Mouse (Mus musculus) lung, postnatal 10 days (tissue): ENCODE results near the gene Nrxn1.
A peak's percentile ranks its signal among the peaks of the same experiment; 100 is the strongest.
"Not testable (repeated sequence)": the region's sequence is repeated elsewhere in the genome, so short reads cannot be mapped to it uniquely, and the experiment has no call there.

Experiments used
- DNase-seq: peaks from one replicate; pipeline ENCODE4 v3.0.0; 2021

The Nrxn1 gene

DNA sequence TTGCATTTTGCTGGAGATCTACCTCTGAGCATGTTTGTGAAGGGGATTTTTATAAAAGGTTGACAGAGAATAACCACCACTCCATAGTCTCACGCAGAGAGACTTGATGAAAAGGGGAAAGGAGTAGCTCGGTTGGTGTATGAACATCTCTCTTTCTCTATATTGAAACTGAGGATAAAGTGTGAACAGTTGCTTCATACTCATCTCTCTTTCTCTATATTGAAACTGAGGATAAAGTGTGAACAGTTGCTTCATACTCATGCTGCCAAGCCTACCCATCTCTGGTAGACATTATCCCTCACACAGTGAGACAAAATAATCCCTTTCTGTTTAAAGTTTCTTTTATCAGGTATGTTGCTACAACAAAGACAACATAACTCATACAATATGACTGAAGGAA, 854.4 kb downstream of the Nrxn1 start:
- no peak for DNase-seq

DNA sequence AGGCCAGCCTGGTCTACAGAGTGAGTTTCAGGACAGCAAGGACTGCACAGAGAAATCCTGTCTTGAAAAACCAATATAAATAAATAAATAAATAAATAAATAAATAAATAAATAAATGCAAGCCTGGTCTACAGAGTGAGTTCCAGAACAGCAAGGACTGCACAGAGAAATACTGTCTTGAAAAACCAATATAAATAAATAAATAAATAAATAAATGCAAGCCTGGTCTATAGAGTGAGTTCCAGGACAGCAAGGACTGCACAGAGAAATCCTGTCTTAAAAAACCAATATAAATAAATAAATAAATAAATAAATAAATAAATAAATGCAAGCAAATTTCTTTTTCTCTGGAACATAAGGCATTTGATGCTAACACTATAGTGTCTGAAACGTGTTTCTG, 857.2 kb downstream of the Nrxn1 start:
- DNase-seq = not testable (repeated sequence)

DNA sequence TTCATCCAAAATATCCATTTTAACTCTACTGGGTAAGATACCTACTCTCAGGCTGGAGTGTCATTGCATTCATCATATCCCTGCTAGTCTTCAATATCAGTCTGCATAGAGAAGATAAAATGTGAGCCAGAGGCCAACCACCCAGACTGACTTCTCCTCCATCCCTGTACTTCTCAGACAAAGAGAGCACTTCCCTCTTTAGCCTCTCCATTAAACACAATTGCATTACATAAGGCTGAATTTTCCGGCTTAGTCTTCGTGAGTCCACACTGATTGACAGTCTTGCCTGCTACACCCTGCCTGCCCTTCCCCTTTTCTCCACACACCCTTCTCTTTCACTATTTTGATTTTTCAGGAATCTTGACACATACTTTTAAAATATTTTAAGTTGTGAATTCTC, 858.1 kb downstream of the Nrxn1 start:
- DNase-seq = no peak

DNA sequence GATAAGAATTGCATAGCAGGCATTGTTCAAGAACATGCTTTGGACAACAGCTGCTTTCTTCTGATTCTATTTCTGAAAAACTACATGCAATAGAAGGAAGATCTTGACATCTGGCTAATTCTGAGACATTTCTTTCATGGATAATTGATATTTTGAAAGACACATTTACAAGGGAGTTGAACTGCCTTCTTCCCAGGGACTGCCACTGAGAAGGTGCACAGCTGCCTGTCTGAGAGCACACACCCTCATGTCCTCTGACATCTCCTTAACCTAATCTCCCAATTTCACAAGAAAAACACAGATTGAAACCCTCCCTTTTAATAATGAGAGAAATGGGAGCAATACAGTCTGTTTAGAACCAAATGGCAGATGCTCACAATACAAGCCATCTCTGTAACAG, 884.3 kb downstream of the Nrxn1 start:
- DNase-seq = no peak

DNA sequence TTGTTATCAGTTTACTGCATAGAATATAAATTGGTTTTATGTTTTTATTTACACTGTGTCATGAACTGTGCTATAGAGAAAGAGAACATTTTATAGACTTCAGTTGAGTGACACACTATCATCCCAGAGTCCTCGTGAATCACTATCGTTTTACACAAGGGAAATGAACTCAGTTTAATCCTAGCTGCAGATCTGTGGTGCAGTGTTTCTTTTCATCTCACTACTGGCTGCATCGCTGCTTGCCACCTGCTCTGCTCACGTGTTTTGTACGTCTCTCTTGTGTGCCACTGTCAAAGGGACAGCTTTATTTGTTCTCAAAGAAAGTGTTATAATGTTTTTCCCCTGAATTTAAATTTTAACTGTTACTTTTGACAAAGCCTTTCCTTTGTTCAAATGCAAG, 885.3 kb downstream of the Nrxn1 start:
- DNase-seq = no peak

DNA sequence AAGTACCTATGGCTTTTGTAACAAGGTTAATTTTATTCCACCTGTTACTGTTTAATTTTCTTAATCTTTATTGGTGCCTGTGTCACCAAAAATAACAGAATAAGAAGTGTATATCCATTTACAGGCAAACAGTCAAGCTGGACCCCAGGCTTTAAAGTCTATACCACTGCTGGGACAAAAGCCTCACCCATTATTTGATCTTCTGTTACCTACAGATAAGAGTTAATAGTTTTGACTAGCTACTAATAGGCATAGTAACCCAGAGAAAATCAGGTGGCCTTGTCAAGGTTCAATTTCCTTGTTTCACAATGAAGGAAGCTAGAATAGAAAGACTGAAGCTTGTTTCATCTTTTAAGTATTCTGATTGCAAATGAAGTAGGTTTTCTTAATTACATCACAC, 888.9 kb downstream of the Nrxn1 start:
- DNase-seq = no peak

DNA sequence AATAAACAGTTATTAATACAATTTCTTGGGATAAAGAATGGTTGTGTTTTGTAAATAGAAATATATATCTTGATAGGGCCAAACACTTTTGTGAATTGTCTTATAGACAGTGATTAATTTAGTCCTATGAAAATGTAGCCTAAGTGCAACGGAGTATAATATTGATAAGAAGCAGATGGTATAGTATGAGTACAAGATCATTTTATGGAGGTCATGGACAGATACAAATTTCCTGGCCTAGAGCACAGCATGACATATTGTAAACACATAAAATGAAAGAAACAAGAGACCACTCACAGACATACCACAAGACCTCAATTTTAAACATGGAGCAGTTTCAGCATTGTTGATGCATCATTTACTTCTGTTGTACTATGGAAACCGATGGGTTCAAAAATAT, 890.1 kb downstream of the Nrxn1 start:
- no peak for DNase-seq

DNA sequence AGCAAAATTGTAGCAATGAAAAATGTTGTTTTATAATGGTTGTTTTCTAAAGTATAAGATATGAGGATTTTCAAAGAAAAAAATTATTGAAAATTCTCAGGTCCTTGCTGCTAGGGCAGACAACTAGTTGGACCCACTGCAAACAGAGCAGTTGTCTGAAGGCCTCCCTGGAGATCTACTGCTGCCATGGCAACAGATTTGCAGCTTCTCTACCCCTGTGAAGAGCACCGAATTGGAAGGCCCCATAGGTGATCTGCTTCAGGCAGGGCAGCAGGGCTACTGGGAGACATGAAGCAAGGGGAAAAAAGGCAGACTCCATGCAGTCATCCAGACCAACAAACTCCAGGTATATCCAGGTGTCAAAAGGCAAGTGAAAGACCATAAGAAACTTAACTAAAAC, 896.1 kb downstream of the Nrxn1 start:
- DNase-seq = no peak

DNA sequence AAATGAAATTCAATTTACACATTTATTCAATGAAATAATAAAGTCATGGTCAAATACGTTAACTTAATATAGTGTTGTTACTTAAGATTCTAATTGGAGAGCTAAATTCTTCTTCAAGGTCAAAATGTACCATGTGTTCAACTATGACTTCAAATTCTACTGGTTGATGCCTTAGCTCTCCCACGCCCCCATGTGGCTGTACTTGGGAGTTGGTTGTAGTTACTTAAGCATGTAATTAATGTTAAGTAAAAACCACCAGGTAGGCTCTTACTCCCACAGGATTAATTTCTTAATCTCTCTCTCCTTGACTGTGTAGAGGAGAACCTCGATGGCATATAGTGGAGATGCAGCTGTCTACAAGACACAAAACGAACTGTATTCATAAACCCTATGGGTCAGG, 951.3 kb downstream of the Nrxn1 start:
- no peak for DNase-seq

DNA sequence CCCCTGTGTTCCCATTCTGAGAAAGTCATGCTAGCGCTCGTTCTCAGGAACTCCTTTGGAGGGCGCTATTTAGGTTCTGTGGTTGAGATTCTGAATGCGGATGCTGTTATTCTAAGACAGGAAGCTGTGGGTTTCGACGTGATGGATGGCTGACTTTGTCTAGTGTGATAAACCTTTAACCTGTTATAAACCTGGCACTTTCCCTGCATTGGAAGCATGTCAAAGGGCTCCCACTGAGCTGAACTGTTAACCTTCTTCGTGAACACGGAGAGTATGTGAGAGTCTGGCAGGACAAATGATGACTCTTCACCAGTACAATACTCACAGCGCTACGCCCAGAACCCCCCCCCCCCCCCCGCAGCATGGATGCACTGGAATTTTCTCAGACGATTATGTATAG, 962.0 kb downstream of the Nrxn1 start:
- no peak for DNase-seq

DNA sequence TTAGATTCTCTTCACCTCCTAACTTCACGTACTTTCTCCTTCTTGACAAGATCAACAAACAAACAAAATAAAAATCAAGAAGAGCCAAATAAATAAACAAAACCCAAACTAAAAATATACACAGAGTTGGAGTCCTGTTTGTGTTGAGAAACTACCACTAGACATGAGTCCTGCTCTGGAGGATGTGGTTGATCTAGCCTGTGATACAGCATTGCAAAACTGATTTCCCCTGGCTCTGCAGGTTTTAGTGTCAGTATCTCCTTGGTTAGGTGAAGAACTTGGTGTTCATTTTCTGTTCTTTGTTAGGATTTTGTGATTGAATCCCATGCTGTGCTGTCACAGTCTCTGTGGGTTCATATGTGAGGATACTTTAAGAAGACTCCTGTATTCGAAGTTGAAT, 963.7 kb downstream of the Nrxn1 start:
- no peak for DNase-seq

DNA sequence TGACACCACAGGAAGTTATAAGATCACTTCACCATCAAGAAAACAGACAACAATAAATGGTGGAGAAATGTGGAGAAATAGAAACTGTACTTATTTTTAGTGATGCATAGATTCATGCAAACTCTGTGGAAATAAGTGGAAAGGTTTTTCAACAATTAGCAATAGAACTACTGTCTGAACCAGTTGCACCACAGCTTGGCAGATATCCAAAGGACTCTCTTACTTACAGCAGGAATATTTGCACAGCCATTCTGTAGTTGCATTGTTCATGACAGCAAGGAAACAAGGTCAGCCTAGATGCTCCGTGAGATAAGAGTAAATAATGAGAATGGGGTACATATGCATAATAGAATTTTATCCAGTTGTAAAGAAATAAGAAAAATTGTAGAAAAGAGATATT, 965.3 kb downstream of the Nrxn1 start:
- DNase-seq = no peak

DNA sequence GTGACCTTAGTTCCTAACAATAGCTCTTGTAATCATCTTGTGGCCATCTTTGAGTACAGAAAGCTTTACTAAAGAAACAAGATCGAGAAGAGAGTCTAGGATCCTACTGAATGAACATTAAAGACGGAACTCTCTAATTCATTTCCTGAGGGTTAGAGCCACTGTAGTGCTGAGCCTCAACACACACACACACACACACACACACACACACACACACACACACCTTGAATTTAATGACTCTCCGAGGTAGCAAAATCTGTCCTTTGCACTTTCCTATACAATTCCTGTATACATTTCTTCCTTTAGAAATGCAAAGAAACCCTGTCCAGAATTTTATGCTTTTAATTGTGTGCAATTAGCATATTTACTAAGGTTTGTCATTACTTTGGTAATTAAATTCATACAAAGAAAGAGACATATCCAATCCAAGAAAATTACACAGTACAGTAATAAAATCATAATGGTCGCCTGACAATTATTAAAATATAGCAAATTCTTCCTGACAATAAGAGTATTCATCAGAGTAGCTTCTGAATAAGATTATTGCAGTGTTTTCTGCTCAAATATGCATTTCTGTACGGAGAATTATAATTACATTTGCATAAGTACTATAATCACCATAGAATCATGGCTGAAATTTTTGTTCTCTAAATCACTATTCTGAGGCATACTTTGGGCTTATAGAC, 969.9 kb downstream of the Nrxn1 start:
- no peak for DNase-seq

DNA sequence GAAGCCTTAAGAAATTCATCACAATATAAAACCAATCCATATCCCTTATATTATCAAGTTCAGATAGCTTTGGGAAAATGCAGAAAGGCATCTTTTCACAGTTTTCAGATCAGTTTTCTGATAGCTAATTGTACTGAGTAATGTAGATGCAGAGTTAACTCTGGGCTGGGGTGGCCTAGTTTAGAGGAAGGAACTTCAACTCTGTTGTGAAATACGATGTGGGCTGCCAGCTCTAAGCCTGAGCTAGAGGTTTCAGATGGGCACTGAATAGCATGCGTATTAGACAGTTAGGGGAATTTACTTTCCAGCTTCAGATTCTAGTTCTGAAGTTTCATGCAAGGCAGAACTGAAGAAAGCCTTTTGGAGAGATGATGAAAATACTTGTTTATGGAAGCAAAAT, 976.6 kb downstream of the Nrxn1 start:
- DNase-seq = no peak

DNA sequence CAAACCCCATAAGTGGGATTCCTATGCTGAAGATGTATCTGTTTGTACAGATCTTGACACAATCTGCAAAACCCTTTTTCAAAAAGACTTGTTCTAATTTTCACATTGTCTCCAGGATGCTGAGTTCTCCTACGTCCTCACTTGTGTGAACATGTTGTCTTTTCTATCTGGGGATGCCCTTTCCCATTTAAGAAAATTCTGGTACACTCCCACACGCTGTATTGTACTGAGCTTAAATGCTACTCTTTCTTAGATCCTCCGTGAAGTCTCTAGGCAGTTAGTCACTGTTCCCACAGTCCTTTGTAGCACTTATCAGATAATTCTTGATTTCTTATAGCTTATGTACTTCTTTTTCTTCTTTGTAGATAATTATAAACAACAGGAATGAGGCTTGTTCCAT, 997.9 kb downstream of the Nrxn1 start:
- DNase-seq = no peak

DNA sequence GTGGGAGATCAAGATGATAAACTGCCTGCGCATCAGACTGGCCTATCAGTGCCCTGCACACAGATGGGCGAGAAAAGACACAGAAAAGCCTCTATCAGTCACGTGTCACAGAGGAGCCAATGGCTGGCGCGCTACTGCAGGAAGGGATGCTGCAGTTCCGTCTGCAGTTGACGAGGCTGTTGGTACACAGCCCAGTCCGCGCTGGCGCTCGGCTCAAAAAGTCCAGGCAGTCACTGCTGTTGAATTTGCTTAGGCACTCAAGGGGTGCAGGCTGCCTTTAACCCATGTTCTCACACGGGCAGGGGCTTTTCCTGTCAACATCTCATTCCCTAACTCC, 1004.6 kb downstream of the Nrxn1 start:
- peak; percentile 57 for DNase-seq

DNA sequence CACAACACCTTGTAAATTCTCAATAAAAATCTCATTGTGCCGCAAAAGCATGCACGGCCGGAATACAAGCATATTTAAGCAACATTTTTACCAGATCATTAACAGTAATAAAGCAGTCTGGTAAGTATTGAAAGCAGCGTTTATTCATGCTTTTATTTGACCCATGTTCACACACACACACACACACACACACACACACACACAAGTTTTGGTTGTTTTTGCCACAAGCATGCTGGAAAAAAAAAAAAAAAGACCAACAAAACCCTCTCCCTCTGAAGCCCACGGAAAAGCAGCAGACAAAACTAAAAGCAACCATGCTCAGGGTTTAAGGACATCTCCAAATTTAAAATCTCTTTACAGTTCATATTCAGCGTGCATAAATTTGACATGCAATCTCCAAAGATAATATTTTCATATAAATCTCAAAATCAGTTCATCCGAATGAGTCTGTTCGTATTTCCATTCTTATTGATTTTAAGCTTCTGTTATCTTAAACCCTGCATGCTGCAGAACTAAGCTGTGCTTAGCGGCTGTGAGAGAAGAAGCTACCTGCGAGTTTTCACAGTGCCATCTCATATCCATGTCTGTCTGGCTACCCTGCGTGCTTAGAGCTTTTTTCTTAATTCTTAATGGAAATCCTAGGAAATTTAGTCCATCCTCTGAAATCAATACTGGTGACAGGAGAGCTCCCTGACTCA, 1005.1 kb downstream of the Nrxn1 start:
- no peak for DNase-seq

DNA sequence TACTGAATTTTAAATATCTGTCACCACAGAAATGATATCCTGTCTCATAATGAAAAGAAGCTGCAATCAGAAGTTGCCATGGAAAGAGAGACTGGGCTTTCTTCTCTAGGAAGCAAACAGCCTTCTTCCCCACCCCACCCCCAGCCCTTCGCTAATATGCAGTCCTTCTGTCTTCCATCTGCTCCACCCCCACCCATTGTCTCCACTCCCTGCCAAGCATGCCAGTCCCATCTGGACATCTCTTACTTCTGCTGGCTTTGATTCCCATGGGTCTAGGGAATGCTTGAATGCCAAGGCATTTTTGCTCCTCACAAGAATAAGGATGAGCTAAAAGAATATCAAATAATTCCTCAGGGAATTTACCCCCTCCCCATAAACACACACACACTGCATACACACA, 1006.0 kb downstream of the Nrxn1 start:
- peak; percentile 22 for DNase-seq

DNA sequence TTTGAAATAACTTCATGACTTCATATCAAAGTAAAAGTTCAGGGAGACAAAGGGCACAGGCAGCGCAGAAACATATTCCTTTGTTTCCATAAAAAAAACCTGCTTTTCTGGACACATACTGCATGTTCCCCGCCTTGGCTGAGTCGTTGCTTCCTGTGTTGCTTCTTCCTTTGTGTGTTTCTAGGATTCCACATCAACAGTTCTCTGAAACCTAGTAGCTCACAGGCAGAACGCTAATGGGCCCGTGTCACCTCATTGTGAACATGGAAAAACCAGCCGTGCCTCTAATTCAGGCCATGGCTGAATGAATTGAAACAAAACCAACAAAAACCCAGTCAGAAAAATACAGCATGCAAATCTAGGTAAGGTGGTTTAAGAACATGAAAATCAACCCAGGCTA, 1013.9 kb downstream of the Nrxn1 start:
- DNase-seq = no peak

DNA sequence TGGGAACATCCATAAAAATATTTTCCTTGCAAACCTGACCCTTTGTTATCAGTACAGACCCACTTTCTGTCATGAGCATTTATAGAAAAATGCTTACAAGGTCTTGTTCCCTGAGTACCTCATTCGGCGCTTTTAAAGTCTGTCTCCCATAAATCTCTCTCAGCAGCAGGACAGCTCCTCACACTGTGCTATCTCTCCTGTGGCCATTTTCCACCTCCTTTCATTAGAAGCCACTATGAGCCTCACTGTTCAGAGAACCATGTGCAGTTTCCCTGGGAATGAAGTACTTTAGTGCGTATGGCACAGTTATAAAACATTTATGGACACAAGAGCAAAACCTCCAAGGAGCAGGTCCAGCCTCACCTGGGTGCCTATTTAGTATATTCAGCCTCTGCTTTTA, 1014.4 kb downstream of the Nrxn1 start:
- DNase-seq = no peak

DNA sequence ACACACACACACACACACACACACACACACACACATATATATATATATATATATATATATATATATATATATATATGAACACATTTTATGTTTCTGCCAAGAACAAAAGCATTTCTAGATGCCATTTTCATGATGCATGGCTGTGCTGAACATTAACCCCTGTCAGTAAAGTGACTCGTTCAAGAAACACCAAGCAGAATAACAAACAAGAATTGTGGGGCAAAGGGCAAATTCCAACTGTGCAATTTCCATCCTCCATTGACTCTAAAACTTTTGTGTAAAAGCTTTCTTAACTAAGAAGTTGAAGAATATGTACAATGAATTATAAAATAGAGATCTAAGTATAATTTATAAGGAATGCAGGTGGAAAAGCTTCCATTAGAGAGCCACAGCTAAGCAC, 1030.0 kb downstream of the Nrxn1 start:
- DNase-seq = no peak

DNA sequence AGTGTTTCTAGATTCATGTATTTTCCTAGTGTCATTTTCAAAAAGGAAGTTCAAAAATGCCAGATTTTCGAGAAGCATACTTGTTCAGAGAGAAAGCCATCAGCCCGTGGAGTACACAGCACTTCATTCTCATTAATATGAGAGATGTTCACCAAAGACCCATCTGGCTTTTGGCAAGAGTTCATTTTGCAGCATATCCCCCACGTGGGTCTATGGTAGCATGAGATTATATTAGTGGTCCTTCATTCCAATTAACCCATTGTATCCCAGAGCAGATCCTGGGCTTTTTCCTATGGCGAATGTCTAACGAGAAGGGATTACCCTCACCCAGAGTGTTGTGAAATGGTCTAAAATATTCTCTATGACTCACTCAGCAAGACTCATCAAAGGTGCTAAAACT, 1032.0 kb downstream of the Nrxn1 start:
- no peak for DNase-seq

DNA sequence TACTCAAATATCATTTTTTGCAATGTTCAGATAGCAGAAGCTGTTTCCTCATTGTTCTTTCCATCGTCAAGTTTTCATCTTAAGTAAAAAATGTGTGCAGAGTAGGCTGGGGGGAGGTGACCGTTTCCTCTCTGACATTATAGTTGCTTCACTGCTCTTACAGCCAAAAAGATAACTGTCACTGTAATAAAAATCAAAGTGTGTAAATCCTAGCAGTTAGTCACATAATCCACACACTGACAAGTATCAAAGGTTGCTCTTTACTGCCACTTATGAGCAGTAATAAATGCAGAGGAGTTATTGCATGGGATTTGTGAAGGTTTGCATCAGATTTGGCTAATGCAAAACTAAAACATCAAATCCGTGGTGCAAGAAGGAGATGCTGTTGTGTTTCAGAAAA, 1032.7 kb downstream of the Nrxn1 start:
- DNase-seq = no peak

DNA sequence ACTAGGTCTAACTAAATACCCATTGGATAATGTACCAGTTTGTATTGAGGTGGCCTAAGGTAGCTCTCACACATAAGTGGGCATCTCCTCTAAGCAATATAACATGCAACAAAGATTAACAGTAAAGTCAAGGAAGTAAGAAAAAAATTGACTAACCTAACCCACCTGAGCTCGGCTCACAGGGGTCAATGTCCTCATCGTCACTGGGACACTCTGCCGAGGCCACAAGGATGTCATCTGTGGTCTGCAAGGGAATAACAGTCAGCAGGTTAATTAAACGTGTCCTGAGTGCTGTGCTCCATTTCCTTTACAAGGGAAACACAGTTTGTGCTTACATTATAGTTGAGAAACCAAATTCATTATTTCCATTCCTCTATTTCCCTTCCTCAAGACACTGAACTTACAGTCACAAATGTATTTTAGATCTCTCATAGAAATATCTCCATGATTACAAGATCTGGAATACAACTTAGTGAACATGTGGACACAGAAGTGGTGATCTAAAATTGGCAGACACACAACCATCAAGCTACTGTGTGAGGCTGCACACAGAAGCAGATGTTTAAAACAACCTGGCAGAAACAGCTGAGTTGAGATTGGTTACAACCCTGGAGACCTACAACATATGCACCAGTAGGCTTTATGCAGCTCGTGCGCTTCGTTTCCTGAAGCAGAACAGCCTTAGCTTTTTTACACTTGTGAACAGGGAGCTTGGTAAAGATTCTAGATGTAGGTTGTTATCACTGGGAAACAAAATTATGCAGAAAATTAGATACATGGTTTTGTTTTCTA, 1033.4 kb downstream of the Nrxn1 start:
- no peak for DNase-seq
